Mouse (Mus musculus) heart, embryonic 11.5 days (tissue): ENCODE data around the gene Cela1. TPM values are rescaled to one million over a fixed set of nuclear protein-coding genes. Genes with fewer than 3 reads are reported as not detected.

Experiments
- ATAC-seq: fragments of 200-750 bp; cut with Nextera tagmentation; replicated peaks from 2 replicates; pipeline ENCODE4 v1.8.0; 2017; ENCODE audit warnings: moderate library complexity; ENCODE audit not compliant: insufficient number of reproducible peaks, low FRiP score, low TSS enrichment
- H3K27ac ChIP-seq: fragments of 300-500 bp; sonication (generic); 2 replicates; pipeline ENCODE4 v1.5.1; 2014; ENCODE audit warnings: mild to moderate bottlenecking, low read depth, low read length
- H3K27me3 ChIP-seq: fragments of 300-500 bp; sonication (generic); 2 replicates; pipeline ENCODE4 v1.6.1; 2014; ENCODE audit warnings: mild to moderate bottlenecking, low read length, mixed read lengths; ENCODE audit not compliant: control insufficient read depth, insufficient read depth
- H3K36me3 ChIP-seq: fragments of 300-500 bp; sonication (generic); 2 replicates; pipeline ENCODE4 v1.6.1; 2014; ENCODE audit warnings: mild to moderate bottlenecking, low read length, moderate library complexity, mixed read lengths; ENCODE audit not compliant: control insufficient read depth, insufficient read depth
- H3K4me1 ChIP-seq: fragments of 300-500 bp; sonication (generic); 2 replicates; pipeline ENCODE4 v1.6.1; 2014; ENCODE audit warnings: low read length; ENCODE audit not compliant: control insufficient read depth, insufficient read depth
- H3K4me2 ChIP-seq: fragments of 300-500 bp; sonication (generic); 2 replicates; pipeline ENCODE4 v1.6.1; 2014; ENCODE audit warnings: mild to moderate bottlenecking, moderate library complexity
- H3K4me3 ChIP-seq: fragments of 300-500 bp; sonication (generic); 2 replicates; pipeline ENCODE4 v1.5.1; 2014; ENCODE audit warnings: low read depth, low read length
- H3K9ac ChIP-seq: fragments of 300-500 bp; sonication (generic); 2 replicates; pipeline ENCODE4 v1.6.1; 2014; ENCODE audit warnings: mild to moderate bottlenecking, low read depth, low read length, moderate library complexity
- H3K9me3 ChIP-seq: fragments of 300-500 bp; sonication (generic); replicated peaks from 2 replicates; pipeline ENCODE4 v1.6.1; 2016; ENCODE audit warnings: low read length; ENCODE audit not compliant: control insufficient read depth
- WGBS: fragments of 180-500 bp; shearing (Covaris S2); extraction: QIAGEN DNeasy Blood & Tissue Kit; methylation state at CpG from one replicate; pipeline ENCODE4 v1.1.7; 2014; ENCODE audit not compliant: insufficient replicate concordance; 5-methylcytosine and 5-hydroxymethylcytosine counted together
- polyA plus RNA-seq: library from polyadenylated mRNA; unstranded; fragments of >200 nt; fragmentation: Nextera tagmentation; extraction: Ambion mirVana; gene quantifications from 2 replicates; pipeline ENCODE4 v1.2.1, GENCODE M21; 2014

Gene Cela1
- 1.6 and 2.2 TPM in 2 replicates for polyA plus RNA-seq

- no peaks in the 10 kb centered on the region for H3K36me3 ChIP-seq
- H3K27ac ChIP-seq = no peak within 1 kb of the TSS
- no peak within 1 kb of the TSS for H3K4me3 ChIP-seq
- H3K27me3 ChIP-seq = 0 out of 2 replicates have a peak, but pooled peaks cover 4% of the 10 kb centered on the region
- H3K9me3 ChIP-seq = peaks cover 8% of the 10 kb centered on the region; the same call in 1 of the 2 replicates
- no peak within 1 kb of the TSS for H3K9ac ChIP-seq
- 0 out of 2 replicates have a peak, but pooled peaks cover 5% of the 10 kb centered on the region for H3K4me1 ChIP-seq
- no peak for ATAC-seq
- H3K4me2 ChIP-seq = no peak within 1 kb of the TSS
- 63% methylated on average over 8 of the region's 8 CpGs for WGBS
Measured at GRCm38 (mm10) chr15:100687430-100687971, at the start of gene Cela1. Cela1 (minus strand) TSS chr15:100687921.

- Histone ChIP-seq H3K27me3 (peaks cover 3% of the 10 kb centered on the region), H3K4me3 (no peak overlapping the region), H3K9me3 (no peaks in the 10 kb centered on the region), H3K36me3 (no peaks in the 10 kb centered on the region), H3K9ac (no peak overlapping the region), H3K4me1 (0 out of 2 replicates have a peak, but pooled peaks cover 3% of the 10 kb centered on the region), H3K27ac (no peak overlapping the region), H3K4me2 (no peak overlapping the region)
- no peak for ATAC-seq
- WGBS = 64% methylated on average over 9 of the region's 9 CpGs
Measured at GRCm38 (mm10) chr15:100735953-100736300, 48.2 kb upstream of the Cela1 start.

GRCm38 (mm10) chr15:100735095-100735952, 47.6 kb upstream of the Cela1 start:
- H3K4me2 ChIP-seq = no peak overlapping the region
- H3K9me3 ChIP-seq = no peaks in the 10 kb centered on the region
- H3K27me3 ChIP-seq = peaks cover 9% of the 10 kb centered on the region
- no peak for ATAC-seq
- H3K4me1 ChIP-seq = 0 out of 2 replicates have a peak, but pooled peaks cover 3% of the 10 kb centered on the region
- H3K9ac ChIP-seq = no peak overlapping the region
- WGBS = 80% methylated on average over 14 of the region's 15 CpGs
- H3K36me3 ChIP-seq = no peaks in the 10 kb centered on the region
- H3K27ac ChIP-seq = no peak overlapping the region
- H3K4me3 ChIP-seq = no peak overlapping the region

GRCm38 (mm10) chr15:100732580-100732979, 44.9 kb upstream of the Cela1 start:
- ATAC-seq = peak; percentile 46; the same call in 1 of the 2 replicates
- 20% methylated on average over 5 of the region's 5 CpGs for WGBS
- Histone ChIP-seq H3K4me1 (peaks cover 7% of the 10 kb centered on the region; the same call in 1 of the 2 replicates), H3K9me3 (no peaks in the 10 kb centered on the region), H3K36me3 (no peaks in the 10 kb centered on the region), H3K9ac (peak overlapping the region; percentile 6; the same call in 1 of the 2 replicates), H3K4me2 (no peak overlapping the region; the same call in 1 of the 2 replicates), H3K27ac (no peak overlapping the region), H3K27me3 (peaks cover 37% of the 10 kb centered on the region), H3K4me3 (no peak overlapping the region)

GRCm38 (mm10) chr15:100731081-100731480, 43.4 kb upstream of the Cela1 start:
- Histone ChIP-seq H3K4me1 (peaks cover 7% of the 10 kb centered on the region; the same call in 1 of the 2 replicates), H3K4me2 (no peak overlapping the region), H3K36me3 (no peaks in the 10 kb centered on the region), H3K4me3 (no peak overlapping the region), H3K9ac (no peak overlapping the region), H3K27me3 (peaks cover 45% of the 10 kb centered on the region), H3K9me3 (no peaks in the 10 kb centered on the region), H3K27ac (no peak overlapping the region)
- WGBS = 28% methylated on average over 9 of the region's 9 CpGs
- ATAC-seq = no peak

- Histone ChIP-seq H3K27ac (no peak within 1 kb of the TSS), H3K36me3 (no peaks in the 10 kb centered on the region), H3K9me3 (no peaks in the 10 kb centered on the region), H3K4me3 (peak within 1 kb of the TSS; percentile 35), H3K4me1 (peaks cover 7% of the 10 kb centered on the region; the same call in 1 of the 2 replicates), H3K9ac (no peak within 1 kb of the TSS), H3K4me2 (peak within 1 kb of the TSS; percentile 61), H3K27me3 (peaks cover 48% of the 10 kb centered on the region)
- WGBS = 6% methylated on average over 56 of the region's 57 CpGs
- ATAC-seq = no peak
Measured at GRCm38 (mm10) chr15:100729281-100729985, 41.7 kb upstream of the Cela1 start, which contains the start of gene Galnt6. Galnt6 (minus strand) TSS chr15:100729376.

- ATAC-seq = no peak
- Histone ChIP-seq H3K27me3 (peaks cover 50% of the 10 kb centered on the region), H3K9me3 (no peaks in the 10 kb centered on the region), H3K9ac (no peak overlapping the region), H3K36me3 (no peaks in the 10 kb centered on the region), H3K27ac (no peak overlapping the region), H3K4me3 (peak overlapping the region; percentile 35), H3K4me2 (peak overlapping the region; percentile 61), H3K4me1 (peaks cover 7% of the 10 kb centered on the region; the same call in 1 of the 2 replicates)
- WGBS = 32% methylated on average over 9 of the region's 9 CpGs
Measured at GRCm38 (mm10) chr15:100728586-100728985, 40.9 kb upstream of the Cela1 start.

- Histone ChIP-seq H3K9me3 (no peaks in the 10 kb centered on the region), H3K4me2 (no peak overlapping the region), H3K36me3 (no peaks in the 10 kb centered on the region), H3K9ac (no peak overlapping the region), H3K27ac (no peak overlapping the region), H3K4me1 (peaks cover 7% of the 10 kb centered on the region; the same call in 1 of the 2 replicates), H3K27me3 (peaks cover 50% of the 10 kb centered on the region), H3K4me3 (no peak overlapping the region)
- no peak for ATAC-seq
- 77% methylated on average over 11 of the region's 11 CpGs for WGBS
Measured at GRCm38 (mm10) chr15:100727834-100728233, 40.1 kb upstream of the Cela1 start.
